Mouse (Mus musculus): ENCODE measurements around the gene Gpc1.

Gene Gpc1

GRCm38 (mm10) chr1:92831188-92832001 lies at the start of gene Gpc1:
Gene Gpc1, plus strand, starts transcription at chr1:92831645.
- peak; percentile 90 for DNase-seq

DNA sequence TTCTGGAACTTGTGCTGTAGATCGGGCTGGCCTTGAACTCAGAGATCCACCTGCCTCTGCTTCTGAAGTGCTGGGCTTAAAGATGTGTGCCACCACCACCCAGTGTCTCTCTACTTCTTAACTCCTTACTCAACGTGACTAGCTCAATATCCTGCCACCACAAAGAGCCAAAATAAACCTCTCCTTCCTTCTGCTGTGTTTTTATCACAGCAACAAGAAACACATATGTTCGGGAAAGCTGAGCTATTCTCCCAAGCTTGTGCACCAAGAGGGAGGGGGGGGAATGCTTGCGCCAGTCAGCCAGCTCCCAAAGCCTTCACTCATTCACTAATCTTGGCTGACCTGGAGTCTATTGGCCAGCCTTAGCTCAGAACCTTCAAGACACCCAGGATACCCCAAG lies 49.6 kb upstream of the Gpc1 start:
- DNase-seq, result no peak

- no peak for DNase-seq
Observed at GRCm38 (mm10) chr1:92782587-92782986, 48.9 kb upstream of the Gpc1 start.

DNA sequence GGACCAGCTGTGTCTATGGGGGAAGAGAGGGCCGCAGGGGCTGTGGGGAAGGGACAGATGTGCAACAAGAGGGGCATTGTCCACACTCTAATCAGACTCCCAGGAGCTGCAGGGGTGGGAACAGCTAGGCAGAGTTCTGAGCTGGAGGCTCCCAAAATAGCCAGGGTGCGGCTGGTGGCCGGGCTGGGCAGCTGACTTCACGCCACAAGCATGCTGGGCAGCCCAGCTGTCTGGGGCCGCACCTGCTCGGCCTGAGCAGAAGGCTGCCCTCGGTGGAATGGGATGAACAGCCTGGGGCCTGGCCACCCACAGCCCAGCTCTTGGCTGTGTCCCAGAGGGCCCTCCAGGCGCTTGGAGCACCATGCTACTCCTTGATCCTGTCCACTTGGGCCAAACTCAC lies 44.2 kb upstream of the Gpc1 start:
- peak; percentile 65 for DNase-seq

- no peak for DNase-seq
Observed at GRCm38 (mm10) chr1:92788049-92788448, 43.4 kb upstream of the Gpc1 start.

GRCm38 (mm10) chr1:92790628-92791027 lies 40.8 kb upstream of the Gpc1 start:
- DNase-seq, result no peak

DNA sequence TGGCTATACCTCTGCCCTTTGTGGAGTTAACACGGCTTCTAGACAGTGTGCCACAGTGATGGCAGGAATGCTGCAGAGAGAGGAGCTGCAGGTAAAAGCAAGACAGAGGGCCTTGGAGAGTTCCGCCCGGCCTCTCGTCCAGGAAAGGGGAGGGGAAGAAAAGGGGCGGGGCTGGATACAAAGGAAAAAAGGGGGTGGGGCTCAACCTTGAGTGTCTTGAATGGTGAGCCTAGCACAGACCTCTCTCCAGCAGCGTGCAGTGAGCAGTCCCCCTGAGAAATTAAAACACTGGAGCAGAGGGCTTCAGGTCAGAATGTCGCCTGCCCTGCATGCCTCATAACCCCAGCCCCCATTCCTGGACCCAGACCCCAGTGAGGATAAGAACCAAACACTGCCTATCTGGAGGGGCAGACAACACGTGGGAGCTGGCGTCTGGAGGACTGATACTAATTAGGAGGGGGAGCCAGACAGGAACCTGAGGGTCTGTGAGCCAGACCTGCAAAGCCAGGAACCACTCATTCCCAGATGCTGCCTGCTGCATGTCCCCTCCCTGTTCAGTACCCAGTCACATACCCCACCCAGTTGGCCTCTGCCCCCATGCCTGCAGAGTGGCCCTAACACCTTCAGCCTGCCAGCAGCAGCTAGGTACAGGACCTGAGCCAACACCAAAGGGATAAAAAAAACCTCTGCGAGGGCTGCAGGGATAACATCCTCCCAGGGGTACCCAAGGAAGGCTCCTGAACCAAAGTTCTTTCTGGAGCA lies 40.2 kb upstream of the Gpc1 start:
- peak; percentile 54 for DNase-seq

DNA sequence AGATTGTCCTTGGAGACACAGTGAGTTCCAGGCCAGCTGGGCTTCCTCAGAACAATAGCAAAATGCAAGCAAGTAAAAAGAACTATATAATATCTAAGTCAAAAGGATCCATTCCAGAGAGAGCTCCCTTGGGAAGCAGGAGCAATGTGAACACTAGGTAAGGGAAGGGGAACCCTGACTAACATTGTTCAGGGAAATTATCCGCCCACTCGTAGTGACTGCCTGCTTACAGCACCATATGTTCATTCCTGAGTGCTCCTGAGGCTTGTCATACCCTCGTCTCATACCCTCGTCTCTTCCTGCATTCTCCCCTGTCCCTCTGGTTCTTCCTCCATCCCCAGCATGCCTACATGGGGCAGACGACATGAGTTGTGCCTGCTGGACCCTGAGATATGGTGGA lies 37.7 kb upstream of the Gpc1 start:
- no peak for DNase-seq

GRCm38 (mm10) chr1:92798425-92798824 lies 33.0 kb upstream of the Gpc1 start:
- no peak for DNase-seq

DNA sequence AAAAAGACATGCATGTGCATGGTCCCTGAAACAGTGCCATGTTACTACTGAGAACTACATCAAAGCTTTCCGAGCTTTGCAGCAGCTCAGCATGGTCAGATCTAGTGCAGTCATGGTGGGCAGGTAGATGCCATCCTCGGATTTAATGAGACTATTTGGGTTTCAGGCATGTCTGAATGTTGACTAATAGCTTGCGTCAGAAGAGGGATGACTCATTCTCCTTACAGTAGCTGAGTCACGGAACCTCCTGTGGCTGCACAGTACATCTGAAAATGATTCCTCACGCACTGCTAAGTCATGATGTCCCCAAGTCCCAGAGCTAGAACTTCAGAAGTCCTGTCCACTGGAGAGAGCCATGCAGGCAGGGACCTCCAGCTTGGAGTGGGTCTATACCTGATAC lies 31.8 kb upstream of the Gpc1 start:
- no peak for DNase-seq

DNA sequence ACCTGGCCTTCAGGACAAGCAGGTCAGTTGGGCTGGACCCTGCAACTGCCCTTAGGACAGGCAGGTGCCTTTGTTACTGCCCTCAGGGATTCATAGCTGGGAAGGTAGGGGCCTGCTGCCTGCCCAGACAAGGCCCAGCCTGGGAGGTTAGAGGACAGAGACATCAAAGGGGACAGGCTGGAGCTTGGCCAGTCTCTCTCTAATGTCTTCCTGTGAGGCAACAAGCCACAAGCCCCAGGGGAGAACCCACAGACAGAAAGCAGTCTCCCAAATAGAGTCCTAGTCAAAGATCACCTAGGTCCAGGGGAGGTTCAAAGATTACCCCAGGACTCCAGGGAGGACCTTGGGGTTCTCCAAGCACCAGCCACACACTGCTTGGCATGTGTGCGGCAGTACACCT lies 29.1 kb upstream of the Gpc1 start:
- DNase-seq, result no peak

- no peak for DNase-seq
Observed at GRCm38 (mm10) chr1:92803376-92803775, 28.1 kb upstream of the Gpc1 start.

DNA sequence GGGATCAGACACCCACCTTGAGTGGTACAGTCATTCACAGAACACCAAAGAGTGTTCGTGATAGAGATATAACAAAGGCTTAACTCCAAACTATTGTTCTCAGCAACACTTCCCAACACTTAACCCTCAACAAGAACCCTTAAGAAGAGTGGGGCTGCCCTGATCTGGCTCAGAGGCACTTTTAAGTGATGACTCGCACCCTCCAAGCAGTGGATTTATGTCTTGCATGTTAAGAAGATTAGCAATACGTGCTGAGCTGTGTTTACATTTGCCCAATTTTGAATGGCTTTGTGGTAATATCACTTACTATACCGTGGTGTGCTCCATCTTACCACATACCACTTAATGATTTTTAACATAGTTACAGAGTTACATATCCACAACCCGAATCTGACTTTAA lies 26.3 kb upstream of the Gpc1 start:
- no peak for DNase-seq

- no peak for DNase-seq
Observed at GRCm38 (mm10) chr1:92805836-92806235, 25.6 kb upstream of the Gpc1 start.

DNA sequence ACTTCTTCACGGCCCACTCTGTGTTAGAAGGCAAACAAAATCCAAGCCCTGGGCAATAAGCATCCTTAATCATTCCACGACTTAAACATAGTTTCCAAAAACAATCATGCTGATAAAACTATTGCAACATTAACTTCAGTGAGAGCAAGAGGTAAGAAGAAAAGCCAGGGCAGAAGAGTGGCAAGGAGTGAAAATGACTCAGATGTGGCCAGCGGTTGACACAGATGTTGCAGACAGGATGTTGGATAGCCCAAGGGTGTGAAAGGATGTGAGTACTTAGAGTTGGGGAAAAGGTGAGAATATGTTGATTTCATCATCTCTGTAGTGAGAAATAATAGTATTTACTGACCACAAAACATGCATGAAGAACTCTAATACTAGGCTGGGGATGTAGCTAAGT lies 24.7 kb upstream of the Gpc1 start:
- DNase-seq, result no peak

- DNase-seq, result no peak
Observed at GRCm38 (mm10) chr1:92809621-92810020, 21.8 kb upstream of the Gpc1 start.

DNA sequence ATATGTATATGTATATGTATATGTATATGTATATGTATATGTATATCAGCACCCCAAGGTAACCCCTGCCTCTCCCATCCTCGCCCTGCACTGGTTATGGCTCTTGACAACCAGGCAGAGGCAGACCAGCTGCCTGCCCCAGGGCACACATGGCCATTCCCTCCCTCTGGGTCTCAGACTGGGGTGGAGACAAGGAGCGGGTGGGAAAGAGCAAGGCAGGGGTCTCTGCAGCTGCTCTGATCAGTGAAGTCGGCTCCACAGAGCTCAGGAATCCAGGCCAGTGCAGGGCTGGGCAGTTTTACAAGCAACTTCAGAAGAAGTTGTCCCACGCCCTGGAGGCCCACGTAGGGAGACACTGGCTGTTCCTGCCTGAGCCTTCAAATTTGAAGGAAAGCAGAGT lies 17.1 kb upstream of the Gpc1 start:
- DNase-seq, result no peak

DNA sequence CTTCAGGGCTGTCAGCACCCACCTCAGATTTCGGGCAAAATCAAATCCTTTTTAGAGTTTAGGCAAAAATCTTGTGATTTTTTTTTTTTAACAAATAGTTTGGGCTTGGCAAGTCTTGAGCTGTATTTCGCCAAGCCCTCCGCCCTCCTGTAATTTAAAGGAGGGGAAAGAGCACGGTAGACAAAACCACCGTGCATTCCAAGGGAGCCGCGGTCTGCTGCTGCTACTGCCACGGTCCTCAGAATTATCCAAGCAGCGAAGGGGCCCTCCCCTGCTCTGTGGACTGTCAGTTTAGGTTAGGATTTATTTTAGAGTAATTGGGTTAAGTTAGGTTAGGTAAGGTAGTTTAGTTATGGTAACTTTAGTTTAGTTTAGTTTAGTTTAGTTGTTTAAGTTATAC lies 16.3 kb upstream of the Gpc1 start:
- DNase-seq, result no peak

GRCm38 (mm10) chr1:92815756-92816294 lies 15.6 kb upstream of the Gpc1 start:
- DNase-seq, result no peak

DNA sequence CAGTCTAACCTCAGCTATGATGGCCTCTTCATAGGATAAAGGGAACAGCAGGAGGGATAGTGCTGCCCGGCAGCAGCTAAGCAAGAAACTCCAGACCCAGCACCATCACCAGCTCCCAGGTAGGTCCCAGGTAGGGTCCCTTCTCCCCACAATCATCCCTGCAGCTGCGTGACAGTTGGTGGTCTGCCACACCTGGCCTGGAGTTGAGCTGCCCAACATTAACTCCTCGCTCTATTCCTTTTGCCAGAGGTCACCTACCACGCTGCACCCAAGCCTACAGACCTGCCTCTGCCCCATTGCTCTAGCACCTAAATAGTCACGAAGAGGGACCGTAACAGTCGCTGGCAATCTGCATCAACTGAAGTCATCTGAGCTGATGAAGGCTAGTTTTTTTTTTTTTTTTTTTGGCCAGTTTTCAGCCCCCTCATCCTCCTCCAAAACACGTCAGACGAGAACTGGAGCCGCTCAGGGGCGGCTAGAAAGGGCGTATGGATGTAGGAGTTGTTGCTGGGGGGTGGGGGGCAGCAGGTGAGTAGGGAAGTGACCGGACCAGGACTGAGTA lies 738 bp upstream of the Gpc1 start:
- no peak for DNase-seq

DNA sequence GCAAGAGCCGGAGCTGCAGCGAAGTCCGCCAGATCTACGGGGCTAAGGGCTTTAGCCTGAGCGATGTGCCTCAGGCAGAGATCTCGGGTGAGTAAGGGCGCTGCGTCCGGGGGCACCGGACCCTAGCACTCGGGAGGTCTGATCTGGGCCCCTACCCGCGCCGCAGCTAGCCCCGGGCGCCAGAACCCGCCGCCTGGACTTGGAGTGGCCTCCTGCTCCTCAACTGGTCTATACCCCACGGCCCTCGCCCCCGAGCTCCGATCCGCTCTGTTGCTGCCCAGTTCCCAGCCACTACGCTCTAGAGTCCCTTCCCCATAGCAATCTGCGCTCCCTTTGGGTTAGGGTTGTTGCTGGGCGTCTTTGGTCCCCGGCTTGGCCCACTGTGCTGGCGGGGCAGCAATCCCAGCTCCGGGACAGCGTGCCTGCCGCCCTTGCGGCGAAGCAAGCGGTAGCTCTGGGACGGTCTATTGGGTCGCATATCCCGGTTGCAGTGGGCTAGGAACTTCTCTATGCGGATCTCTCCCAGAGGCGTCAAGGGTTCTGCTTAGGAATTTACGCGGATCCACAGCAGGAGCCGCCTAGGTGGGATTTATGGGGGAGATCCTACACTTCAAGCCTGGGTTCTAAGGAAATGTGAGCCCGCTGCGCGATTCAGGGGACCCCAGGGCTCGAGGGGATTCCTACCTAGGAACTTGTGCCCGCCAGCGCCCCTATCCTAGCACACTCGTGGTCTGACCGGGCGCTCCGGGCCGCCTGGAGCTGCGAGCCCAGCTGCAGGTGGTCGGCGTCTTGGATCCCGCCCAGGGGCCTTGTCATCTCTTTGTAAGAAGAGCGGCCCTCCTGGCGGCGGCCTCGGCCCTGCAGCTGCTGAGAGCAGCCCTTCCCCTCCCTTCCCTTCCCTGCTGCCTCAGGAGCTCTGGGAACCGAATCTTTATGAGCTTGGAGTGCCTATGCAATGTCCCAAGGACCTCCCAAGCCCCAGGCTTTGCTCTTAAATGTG lies 866 bp downstream of the Gpc1 start:
- DNase-seq, result peak; percentile 81

GRCm38 (mm10) chr1:92833987-92834706 lies 2.7 kb downstream of the Gpc1 start:
- DNase-seq, result peak; percentile 86

Data from retina, postnatal 1 day (tissue).